Mouse (Mus musculus): ENCODE data around the gene Wapl. TPM values are rescaled to one million over a fixed set of nuclear protein-coding genes. Genes with fewer than 3 reads are reported as not detected.

The Wapl gene
- polyA plus RNA-seq, 1 experiment from 2014 or later: 16.4 TPM

DNA sequence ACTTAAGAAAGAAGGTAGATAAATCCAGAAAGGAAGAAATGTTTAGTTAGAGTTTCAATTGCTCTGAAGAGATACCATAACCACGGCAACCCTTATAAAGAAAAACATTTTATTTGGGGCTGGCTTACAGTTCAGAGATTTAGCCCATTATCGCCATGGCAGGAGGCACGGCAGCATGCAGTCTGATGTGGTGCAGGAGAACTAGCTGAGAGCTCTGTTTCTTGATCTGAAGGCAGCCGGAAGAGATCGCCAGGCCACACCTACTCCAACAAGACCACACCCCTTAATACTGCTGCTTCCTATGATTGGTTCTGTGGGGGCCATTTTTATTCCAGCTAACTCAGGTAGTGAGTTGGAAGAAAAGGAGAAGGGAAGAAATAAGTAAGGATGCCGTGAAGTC lies 100.5 kb downstream of the Wapl start:
- Histone ChIP-seq H3K27me3 (replicated peaks) (peaks cover 24% of the 10 kb centered on the region), H3K9me3 (0 out of 2 replicates have a peak, but pooled peaks cover 6% of the 10 kb centered on the region), H3K36me3 (no peaks in the 10 kb centered on the region), H3K9ac (no peak overlapping the region), H3K27ac (replicated peaks) (no peak overlapping the region), H3K4me2 (no peak overlapping the region), H3K4me3 (no peak overlapping the region), H3K4me1 (peaks cover 5% of the 10 kb centered on the region)
- no peak for ATAC-seq (ENCODE audit: extremely low read depth, insufficient number of reproducible peaks, low FRiP score, low TSS enrichment)
- WGBS: 72% methylated on average over 6 of the region's 6 CpGs

DNA sequence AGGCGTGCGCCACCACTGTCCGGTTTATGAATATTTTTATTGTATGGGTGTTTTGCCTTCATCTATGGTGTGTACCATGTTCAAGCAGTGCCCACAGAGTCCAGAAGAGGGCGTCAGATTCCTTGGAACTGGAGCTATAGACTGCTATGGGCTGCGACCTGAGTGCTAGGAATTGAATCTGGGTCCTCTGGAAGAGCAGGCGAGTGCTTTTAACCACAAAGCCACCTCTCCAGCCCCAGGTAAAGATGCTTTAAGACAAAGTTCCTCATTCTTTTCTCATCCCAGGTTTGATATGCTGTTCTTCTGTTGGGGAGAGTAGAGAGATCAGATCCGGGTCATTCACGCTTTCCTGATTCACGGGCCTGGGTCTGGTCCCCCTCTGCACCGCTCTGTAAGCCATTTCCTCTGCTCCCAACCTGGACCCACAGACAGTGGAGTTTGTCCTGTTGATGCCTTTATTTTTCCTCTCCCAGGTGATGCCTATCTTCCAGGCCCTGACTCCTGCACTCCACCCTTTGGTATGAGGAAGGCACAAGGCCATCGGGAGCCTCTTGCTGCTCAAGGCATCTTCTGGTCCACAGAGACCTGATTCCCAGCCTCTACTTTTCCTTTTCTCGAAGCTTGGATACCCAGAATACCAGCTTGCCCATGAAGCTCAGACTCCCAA lies 103.1 kb downstream of the Wapl start:
- no peaks in the 10 kb centered on the region for H3K36me3 ChIP-seq
- H3K4me2 ChIP-seq: no peak overlapping the region
- 86% methylated on average over 12 of the region's 12 CpGs for WGBS
- H3K27me3 ChIP-seq (replicated peaks): peaks cover 8% of the 10 kb centered on the region
- H3K9me3 ChIP-seq: 0 out of 2 replicates have a peak, but pooled peaks cover 6% of the 10 kb centered on the region
- no peaks in the 10 kb centered on the region for H3K4me1 ChIP-seq
- H3K9ac ChIP-seq: no peak overlapping the region
- H3K27ac ChIP-seq (replicated peaks): no peak overlapping the region
- no peak overlapping the region for H3K4me3 ChIP-seq
- no peak for ATAC-seq (ENCODE audit: extremely low read depth, insufficient number of reproducible peaks, low FRiP score, low TSS enrichment)

DNA sequence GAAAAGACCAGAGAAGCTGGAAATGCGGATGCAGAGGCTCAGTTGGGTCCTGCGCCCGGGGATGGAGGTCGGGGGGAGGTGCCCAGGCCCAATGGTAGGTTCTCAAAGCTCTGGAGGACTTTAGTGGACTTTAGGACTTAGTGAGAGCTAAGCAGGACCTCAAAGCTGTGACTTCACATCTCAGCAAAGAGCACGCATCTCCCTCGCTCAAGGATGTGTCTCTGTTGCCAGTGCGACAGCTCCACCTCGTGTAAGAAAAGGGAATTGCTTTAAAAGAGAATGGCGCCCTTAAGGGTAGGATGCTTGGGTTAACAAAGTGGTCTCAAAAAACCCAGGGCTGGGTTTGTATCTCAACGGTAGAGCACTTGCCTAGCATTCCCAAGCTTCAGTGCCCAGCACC lies 104.1 kb downstream of the Wapl start:
- Histone ChIP-seq H3K9me3 (0 out of 2 replicates have a peak, but pooled peaks cover 6% of the 10 kb centered on the region), H3K27ac (replicated peaks) (no peak overlapping the region), H3K4me2 (no peak overlapping the region), H3K36me3 (no peaks in the 10 kb centered on the region), H3K4me3 (no peak overlapping the region), H3K27me3 (replicated peaks) (peaks cover 8% of the 10 kb centered on the region), H3K9ac (no peak overlapping the region), H3K4me1 (no peaks in the 10 kb centered on the region)
- WGBS: 14% methylated on average over 10 of the region's 10 CpGs
- ATAC-seq (ENCODE audit: extremely low read depth, insufficient number of reproducible peaks, low FRiP score, low TSS enrichment): no peak

DNA sequence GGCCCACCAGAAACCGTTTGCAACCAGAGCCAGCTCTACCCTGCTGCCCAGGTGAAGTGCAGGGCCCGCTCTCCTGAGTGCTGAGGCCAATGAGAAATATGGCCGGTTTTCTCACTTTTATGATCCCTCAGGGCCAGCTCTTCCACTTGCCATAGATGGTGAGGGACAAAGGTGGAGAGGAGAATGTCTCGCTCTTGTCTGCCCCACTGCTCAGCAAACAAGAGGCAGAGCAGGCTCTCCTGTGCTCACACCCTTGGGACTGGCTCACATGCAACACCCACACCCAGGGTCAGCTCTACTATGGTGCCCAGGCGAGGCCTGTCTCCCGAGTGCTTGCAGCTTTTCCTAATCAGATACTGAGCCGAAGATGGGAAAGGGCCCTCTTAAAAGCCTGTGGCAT lies 105.0 kb downstream of the Wapl start:
- H3K4me3 ChIP-seq: no peak overlapping the region
- H3K9me3 ChIP-seq: 0 out of 2 replicates have a peak, but pooled peaks cover 6% of the 10 kb centered on the region
- WGBS: 74% methylated on average over 7 of the region's 7 CpGs
- no peaks in the 10 kb centered on the region for H3K4me1 ChIP-seq
- H3K9ac ChIP-seq: no peak overlapping the region
- no peak overlapping the region for H3K4me2 ChIP-seq
- H3K27ac ChIP-seq (replicated peaks): no peak overlapping the region
- ATAC-seq (ENCODE audit: extremely low read depth, insufficient number of reproducible peaks, low FRiP score, low TSS enrichment): no peak
- no peaks in the 10 kb centered on the region for H3K36me3 ChIP-seq
- peaks cover 8% of the 10 kb centered on the region for H3K27me3 ChIP-seq (replicated peaks)

DNA sequence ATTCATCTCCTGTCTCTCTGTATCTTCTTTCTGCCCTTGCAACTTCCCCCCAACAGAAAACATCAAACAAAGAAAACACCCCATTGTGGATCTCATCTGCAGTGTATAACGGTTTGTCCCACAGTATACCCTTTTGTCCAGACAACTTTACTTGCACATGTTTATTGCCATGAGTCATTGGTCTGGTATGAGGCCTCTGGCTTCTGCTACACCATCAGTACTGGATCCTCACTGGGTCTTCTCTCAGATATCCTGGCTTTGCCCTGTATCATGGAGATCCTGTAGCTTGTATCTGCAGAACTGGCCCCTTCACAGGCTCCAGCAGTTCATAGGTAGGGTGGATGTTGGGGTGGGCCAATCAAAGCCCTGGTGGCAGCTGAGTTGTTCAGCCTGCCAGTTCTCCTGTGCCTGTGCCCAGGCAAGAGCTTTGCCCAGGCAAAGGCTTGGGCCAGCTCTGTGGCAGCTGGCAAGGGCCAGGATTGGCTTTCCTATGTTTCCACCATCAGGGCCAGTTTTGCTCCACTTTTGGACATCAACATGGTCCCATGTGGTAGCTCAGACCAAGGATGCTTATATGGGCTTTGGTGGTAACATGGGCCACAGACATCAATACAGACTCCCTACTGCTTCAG lies 119.8 kb downstream of the Wapl start:
- Histone ChIP-seq H3K4me2 (no peak overlapping the region), H3K27me3 (replicated peaks) (no peaks in the 10 kb centered on the region), H3K9me3 (peaks cover 8% of the 10 kb centered on the region), H3K9ac (no peak overlapping the region), H3K4me3 (no peak overlapping the region), H3K4me1 (no peaks in the 10 kb centered on the region), H3K27ac (replicated peaks) (no peak overlapping the region), H3K36me3 (no peaks in the 10 kb centered on the region)
- 61% methylated on average over 1 of the region's 1 CpGs for WGBS
- no peak for ATAC-seq (ENCODE audit: extremely low read depth, insufficient number of reproducible peaks, low FRiP score, low TSS enrichment)

Other genes with a start within 250 kb of the Wapl start
- 37.1 and 37.4 TPM in 2 replicates for gene Bmpr1a, start 170.6 kb upstream of the Wapl start, polyA plus RNA-seq (2015; fragmentation: Nextera tagmentation; extraction: Ambion mirVana)
- not detected in 2 replicates for gene 9230112D13Rik, start 151.1 kb upstream of the Wapl start, polyA plus RNA-seq (2015; fragmentation: Nextera tagmentation; extraction: Ambion mirVana)
- 226 and 249 TPM in 2 replicates for gene Ldb3, start 85.2 kb upstream of the Wapl start, polyA plus RNA-seq (2015; fragmentation: Nextera tagmentation; extraction: Ambion mirVana)
- gene Opn4, start 73.8 kb upstream of the Wapl start, polyA plus RNA-seq (2015; fragmentation: Nextera tagmentation; extraction: Ambion mirVana): 4.8 and 5.8 TPM in 2 replicates
- gene Grid1, start 146.2 kb downstream of the Wapl start, polyA plus RNA-seq (2015; fragmentation: Nextera tagmentation; extraction: Ambion mirVana): 0.11 and 0.55 TPM in 2 replicates